Mouse (Mus musculus) CD8-positive naive resting alpha-beta T cell, adult 2 months (primary cell): ENCODE data around the gene Olfr1466.

Source experiments
- DNase-seq, 2 experiments: peaks; one replicate each; pipeline ENCODE4 v3.0.0; 2022; ENCODE audit warnings: low read depth in 2 of 2, low spot score in 2 of 2

The Olfr1466 gene

GRCm38 (mm10) chr19:13338562-13338961, at the start of gene Olfr1466:
Gene Olfr1466, plus strand, starts transcription at chr19:13338862.
- DNase-seq: no peak

DNA sequence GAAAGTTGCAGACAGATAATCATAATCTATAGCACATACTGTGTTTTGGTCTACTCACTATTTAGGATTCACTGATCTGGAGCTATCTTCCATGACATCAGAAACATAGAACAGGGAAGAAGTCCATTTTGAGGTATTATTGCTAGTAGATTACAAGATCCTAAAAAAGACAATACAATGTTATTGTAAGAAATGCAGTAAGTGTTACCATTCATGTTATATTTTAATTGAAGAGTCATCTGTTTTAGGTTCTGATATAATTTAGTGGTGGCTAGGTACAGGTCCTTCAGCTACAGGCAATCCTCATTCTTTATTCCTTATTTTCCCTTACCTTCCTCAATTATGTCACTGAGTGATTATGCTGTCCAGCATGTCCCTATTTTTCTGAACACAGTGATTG, 23.2 kb upstream of the Olfr1466 start, which contains the start of gene Olfr1465:
Olfr1465 (minus strand) TSS at position 101 of the 400 bp plus-strand sequence.
- DNase-seq: no peak

DNA sequence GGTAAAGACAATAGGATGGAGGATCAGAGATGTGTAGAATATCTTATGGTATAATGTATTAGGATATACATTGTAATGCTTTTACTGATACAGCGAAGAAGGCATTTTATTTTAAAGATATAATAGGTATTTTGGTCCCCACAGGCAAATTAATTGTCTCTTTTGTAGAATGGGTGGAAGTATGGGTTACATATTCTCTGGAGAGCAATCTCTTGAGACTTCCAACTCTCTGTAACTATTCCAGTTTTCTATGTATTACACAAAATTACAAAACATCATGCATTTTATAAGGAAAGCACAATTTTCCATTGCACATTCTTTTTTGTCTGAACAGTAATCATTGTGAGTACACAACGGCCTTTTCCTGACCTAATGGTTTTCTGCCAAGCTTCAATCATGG, 23.3 kb downstream of the Olfr1466 start, which contains the start of gene Olfr1467:
Olfr1467 (plus strand) TSS at position 301 of the 400 bp plus-strand sequence.
- DNase-seq: no peak
